Mouse (Mus musculus): Measurements from ENCODE around the gene Prss44.
"Not testable (repeated sequence)": the region's sequence is repeated elsewhere in the genome, so short reads cannot be mapped to it uniquely, and the experiment has no call there.

Prss44 gene

GRCm38 (mm10) chr9:110813789-110814188 is at the start of gene Prss44:
Gene Prss44, plus strand, starts transcription at chr9:110813994.
- no peak for DNase-seq

DNA sequence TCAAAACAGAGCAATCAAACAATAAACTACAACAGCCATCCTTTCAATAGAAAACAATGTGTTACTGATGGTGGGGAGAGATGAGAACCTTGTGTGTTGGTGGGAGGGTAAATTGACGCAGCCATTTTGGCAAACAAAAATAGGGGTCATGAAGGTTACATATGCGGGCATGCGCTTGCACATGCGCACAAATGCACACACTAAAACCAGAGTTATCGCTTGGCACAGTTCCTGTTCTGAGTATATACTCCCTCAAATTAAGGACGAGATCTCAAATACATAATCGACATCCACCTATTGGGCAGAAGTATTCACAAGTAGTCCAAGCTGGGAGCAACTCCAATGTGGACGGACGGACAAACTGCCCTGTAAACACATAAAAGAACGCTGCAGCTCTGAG is 41.5 kb upstream of the Prss44 start:
- no peak for DNase-seq

- peak; percentile 26 for DNase-seq
Observed at GRCm38 (mm10) chr9:110774403-110775268, 39.2 kb upstream of the Prss44 start.

GRCm38 (mm10) chr9:110775269-110776022 is 38.3 kb upstream of the Prss44 start:
- DNase-seq: no peak

DNA sequence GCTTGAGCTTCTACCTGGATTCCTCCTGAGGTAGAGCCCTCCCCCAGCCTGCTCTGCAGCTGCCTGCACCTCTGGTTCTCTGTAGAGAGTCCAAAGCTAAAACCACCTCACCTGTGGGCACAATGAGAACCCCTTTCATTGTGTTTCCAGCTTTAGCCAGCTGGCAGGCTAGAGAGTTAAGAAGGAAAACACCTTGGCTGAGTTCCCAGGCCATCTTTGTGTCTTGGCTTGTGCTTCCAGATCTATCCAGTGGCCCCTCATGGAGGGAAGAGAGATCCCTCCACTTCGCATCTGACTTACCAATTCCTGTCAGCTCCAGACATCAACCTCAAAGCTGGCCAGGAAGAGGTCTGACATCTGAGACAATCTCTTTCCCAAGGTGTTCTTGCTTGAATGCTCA is 35.7 kb upstream of the Prss44 start:
- no peak for DNase-seq

GRCm38 (mm10) chr9:110778559-110778958 is 35.2 kb upstream of the Prss44 start:
- DNase-seq: no peak

DNA sequence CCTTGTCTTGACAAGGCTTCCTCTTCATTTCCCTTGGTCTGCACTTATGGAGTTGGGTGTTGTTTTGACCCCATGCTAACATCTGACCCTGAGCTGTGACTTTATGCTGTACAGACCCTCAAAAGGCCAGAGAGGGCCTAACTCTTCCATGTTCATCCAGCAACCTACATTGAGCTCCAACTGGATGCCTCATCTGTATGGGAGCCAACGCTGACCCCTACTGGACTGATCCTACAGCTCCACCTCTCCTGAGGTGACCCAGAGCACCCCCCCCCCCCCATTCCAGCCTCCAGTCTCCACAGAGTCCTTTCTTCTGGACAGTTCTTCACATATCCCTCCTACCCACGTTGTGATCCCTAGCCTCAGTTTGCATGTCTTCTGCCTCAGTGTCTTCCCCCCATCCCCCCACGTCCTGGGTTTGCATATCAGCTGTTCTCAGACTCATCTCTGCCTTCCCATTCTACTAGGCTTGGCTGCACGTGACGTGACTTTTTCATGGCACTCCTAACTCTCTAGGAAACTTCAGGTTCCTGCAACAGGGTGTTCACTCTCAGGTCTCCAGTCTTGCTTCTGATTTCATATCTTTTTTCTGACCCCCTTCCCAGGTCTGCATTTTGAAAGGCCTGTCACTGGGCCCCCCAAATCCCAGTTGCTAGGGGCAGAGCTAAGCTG is 34.4 kb upstream of the Prss44 start:
- DNase-seq: no peak

GRCm38 (mm10) chr9:110781256-110781721 is 32.5 kb upstream of the Prss44 start:
- DNase-seq: peak; percentile 94

DNA sequence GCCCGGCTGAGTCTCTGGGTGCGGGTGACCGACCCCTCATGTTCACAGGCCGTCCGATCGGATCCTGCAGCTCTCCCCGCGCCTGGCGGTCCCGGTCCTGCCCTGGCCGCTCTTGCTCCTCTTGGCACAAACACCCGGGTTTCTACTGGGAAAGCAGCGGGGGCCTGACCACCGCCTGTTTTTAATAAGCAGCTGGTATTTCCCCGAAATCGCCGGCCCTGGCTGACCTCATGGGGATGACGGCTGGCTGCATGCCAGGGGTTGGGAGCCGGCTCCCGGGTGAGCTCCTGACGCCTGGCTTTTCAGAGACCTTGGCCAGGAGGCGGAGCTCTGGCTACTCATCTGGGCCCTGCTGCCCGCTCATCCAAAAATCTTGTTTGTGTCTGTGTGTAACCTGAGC is 32.1 kb upstream of the Prss44 start:
- peak; percentile 94 for DNase-seq

DNA sequence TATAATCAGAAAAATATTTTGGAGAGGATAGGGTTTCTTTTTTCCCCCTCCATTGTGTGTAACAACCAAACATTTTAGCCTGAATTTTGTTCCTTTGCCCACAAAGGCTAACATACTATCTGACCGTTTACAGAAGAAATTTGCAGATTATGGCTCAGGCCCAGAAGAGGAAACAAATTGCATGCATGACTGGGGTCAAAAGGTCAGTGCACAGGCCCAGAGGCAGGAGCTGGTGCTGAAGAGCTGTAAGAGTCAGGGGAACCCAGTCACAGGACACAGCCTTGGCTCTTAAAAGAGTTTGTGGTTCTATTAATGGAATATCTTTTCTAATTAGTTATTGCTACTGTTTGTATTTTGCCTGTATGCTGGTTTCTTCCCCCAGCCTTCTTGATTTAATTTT is 30.2 kb upstream of the Prss44 start:
- DNase-seq: peak; percentile 38

DNA sequence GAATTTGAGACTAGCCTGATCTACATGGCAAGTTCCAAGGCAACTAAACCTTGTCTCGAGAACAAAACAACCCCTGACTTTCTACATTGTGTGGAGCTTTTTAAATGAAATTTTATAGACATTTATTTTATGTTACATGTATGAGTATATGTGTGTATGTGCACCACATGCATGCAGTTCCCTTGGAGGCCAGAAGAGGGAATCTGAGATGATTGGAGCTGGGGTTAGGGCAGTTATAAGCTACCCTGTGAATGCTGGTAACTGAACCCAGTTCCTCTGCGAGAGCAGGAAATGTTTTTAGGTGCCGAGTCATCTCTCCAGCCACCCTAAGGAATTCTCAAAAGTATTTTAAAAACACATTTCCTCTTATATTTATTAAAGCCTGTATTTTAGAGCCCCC is 25.6 kb upstream of the Prss44 start:
- DNase-seq: no peak

DNA sequence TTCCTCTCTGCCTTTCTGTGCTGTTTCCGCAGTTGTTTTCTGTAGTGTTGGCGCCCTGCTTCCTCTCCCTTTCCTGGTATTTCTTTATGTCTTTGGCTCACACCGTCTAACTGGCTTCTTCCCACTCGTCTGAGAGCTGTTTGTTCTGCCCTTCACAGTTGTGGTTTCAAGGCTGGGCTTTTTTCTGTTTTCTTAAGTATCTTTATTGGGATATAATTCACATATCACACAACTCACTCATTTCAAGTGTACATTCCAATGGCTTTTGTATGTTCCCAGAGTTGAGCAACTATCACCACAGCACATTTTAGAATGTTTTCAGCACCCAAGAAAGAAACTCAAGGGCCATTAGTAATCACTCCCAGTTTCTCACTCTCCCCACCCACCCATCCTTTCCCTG is 23.3 kb upstream of the Prss44 start:
- no peak for DNase-seq

DNA sequence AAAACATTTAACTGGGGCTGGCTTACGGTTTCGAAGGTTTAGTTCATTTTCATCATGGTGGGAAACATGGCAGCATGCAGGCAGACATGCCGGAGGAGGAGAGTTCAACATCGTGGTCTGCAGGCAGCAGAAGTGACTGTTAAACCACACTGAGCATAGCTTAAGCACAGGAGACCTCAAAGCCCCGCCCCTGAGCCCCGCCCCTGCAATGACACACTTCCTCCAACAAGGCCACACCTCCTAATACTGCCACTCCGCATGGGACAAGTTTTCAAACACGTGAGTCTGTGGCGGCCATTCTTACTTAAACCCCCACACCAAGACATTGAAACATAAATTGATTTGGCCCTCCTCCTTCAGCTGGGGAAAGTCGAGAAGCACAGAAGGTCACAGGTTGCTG is 16.8 kb upstream of the Prss44 start:
- no peak for DNase-seq

DNA sequence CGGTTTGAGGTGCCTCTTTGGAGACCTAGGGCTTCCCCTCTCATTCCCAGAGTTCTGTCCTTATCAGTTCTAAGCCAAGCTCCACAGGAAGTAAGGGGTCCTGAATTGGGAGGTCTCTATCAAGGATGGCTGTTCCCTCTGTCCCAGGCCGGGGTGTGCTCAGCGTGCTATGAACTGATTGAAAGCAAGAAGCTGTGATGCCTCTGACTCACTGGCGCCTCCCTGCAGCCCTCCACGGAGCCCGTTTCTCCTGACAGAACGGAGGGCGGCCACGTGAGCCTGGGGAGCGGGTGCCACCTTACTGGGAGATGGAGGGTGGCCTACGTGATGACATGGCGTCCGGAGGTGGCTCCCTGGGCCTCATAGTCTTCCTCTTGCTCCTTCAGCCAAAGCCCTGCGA is 15.9 kb upstream of the Prss44 start, which contains the start of gene Prss42:
TSS of gene Prss42 (plus strand) at position 301 of the 400 bp plus-strand sequence.
- DNase-seq: no peak

DNA sequence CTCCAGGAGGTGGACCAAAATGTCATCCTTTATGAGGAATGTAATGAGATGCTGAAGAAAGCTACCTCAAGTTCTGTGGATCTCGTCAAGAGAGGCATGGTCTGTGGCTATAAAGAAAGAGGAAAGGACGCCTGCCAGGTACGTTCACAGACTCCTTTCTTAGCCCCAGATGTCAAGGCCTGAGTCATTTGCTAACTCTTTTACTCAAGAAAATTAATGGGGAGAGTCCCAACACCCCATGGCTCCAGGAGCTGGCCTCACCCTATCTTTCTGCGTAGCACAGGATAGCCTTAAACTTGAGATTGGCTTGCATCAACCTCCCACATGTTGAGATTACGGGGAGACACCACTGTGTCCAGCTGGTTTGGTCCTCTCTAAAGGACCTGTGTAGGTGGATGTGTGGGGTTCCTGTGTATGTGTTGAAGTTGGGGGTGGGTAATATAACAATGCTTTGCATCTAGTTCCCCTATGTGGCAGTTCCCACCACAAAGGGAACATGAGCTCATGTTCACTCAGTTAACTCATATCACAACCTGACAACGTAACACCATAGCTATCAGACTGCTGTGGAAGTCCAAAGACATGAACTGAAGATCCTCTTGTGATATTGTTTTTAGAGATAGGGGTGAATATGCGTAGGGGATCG is 12.8 kb upstream of the Prss44 start:
- DNase-seq: no peak

DNA sequence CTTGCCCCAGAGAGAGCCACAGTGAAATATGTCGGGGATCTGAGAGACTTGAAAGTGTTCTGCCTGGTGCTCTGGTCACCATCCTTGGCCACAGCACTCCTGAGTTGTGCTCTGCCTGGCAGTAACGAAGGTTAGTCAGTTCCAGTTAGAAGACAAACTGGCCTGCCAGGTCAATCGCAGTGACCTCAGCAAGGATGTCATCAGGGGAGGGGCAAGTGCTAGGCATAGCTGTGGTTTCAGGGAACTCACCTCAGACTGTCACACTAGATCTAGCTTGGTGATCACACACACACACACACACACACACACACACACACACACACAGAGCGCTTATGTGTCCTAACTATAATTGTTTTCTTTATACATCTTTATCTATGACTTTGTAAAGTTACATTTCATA is 10.5 kb upstream of the Prss44 start:
- DNase-seq: no peak

GRCm38 (mm10) chr9:110810051-110810450 is 3.7 kb upstream of the Prss44 start:
- no peak for DNase-seq

DNA sequence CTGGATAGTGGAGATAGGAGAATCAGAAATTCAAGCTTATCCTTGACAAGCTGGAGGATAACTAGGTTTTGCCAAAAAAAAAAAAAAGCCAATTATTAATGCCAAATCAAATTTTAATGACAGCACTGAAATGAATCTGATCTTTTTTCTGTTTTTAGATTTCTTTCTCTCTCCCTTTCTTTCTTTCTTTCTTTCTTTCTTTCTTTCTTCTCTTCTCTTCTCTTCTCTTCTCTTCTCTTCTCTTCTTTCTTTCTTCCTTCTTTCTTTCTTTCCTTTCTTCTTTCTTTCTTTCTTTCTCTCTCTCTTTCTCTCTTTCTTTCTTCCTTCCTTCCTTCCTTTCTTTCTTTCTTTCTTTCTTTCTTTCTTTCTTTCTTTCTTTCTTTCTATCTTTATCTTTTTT is 6.8 kb downstream of the Prss44 start:
- DNase-seq: not testable (repeated sequence)

GRCm38 (mm10) chr9:110821436-110821835 is 7.6 kb downstream of the Prss44 start:
- DNase-seq: peak; percentile 66

DNA sequence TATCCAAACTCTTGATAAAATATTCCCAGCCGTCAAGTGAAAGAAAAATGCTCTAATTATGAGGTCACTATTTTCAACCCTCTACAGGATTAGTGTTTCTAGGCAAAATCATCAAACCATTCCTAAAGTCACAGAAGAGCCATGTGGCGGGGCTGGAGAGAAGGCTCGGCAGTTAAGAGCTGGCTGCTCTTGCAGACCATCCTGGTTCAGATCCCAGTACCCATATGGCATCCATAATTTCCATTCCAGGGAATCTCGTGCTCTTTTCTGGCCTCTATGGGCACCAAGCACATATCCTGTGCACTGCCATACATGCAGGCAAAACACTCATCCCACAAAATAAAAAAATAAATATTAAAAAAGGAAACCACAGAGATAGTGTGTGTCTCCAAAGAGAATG is 11.6 kb downstream of the Prss44 start:
- no peak for DNase-seq

DNA sequence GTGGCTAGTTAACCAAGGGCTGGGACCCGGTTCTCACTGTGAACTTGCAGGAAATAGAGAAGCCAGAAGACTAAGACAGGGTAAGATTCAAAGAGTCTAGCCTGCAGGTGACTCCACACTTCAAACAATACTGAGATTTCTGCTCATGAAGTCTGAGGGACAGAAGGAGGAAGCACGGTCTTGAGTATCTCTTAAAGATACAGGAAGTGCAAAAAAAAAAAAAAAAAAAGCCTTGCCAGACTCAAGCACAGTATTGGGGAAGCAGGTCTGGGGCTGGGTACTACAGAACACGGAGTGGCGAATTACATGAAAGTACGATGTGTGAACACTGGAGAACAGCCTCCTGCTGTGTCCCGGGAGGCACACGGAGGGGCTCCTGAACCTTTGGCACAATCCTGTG is 12.0 kb downstream of the Prss44 start:
- DNase-seq: no peak

DNA sequence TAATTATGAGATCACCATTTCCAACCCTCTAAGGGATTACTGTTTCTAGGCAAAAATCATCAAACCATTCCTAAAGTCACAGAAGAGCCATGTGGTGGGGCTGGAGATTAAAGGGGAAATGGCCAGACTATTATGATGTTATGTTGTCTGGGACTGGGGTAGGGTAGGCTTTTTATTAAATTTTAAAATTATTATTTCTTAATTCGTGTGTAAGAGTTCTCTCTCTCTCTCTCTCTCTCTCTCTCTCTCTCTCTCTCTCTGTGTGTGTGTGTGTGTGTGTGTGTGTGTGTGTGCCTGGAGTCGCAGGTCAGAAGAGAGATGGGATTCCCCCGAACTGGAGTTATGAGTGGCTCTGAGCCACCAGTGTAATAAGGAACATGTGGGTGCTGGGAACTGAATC is 12.6 kb downstream of the Prss44 start, which contains the start of gene Prss43:
TSS of gene Prss43 (plus strand) at position 301 of the 400 bp plus-strand sequence.
- DNase-seq: no peak

DNA sequence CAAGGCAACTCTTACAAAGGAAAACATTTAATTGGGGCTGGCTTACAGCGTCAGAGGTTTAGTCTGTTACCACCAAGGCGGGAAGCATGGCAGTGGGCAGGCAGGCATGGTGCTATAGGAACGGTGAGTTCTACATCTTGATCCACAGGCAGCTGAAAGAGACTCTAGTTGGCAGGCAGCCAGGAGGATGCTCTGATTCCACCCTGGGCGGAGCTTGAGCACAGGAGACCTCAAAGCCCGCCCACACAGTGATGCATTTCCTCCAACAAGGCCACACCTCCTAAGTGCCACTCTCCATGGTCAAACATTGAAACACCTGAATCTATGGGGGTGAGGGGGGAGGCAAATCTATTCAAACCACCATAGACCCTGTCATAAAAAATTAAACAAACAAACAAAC is 19.2 kb downstream of the Prss44 start:
- no peak for DNase-seq
